Mouse (Mus musculus): ENCODE measurements at regions not wholly inside any gene's neighbourhood (a gene's known extent, or its start where the extent isn't known, plus 50 kb on each side); places are given as distances from the start of the nearest gene placed in this dataset.

GRCm38 (mm10) chr2:145003509-145003908, 164.0 kb upstream of the Slc24a3 start:
- DNase-seq = no peak

DNA sequence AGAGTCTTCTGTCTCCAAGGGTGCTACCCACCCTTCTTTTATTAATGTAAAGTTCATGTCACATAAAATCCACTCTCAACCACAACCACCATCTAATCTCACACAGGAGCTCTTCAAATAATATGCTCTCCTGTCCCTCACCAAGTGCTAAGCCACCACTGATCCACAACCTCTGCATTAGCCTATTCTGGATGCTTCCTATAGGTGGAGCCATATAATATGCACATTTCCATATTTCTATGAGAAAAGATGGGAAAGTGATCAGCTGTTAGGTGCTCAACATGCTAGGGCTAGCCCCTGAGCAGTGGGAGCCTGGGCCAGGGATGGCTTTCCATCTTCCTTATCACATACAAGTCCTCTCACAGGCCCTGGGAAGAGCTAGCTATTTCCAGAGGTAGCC, 156.9 kb upstream of the Slc24a3 start:
- no peak for DNase-seq

DNA sequence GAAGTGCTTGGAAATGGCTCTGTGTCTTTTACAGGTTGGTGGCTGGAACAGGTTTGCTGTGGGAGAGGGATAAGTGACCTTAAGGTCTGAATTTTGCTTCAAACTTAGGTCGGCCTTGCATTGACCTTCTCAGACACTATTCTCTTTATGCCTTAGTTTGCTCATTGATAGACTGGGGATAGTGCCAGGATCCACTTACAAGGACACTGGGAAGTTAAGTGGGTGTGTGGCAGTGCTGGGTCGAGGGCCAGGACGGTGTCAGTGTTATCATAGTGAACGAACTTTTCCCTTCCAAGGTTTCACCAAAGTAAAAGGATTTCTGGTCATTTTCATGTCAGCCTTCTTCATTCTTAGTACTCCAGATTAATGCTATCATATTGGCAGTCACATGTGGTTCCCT, 156.3 kb upstream of the Slc24a3 start:
- DNase-seq = no peak

DNA sequence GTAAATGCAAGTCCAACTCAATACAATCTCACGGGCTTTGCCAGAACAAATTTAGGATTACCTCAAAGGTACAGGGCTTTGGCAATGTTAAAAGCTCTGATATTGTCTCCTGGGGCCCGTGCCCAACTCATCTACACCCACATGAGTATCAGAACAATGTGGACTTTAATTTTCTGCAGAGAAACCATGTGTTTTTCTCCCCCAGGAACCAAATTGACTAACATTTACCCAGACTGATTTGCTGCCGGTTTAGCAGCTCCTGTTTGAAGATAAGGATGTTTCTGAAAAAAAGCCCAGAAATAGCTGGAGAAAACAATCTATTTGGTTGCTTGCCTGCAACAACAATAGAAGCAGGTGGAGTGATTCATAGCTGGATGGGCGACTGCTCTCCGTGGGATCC, 151.6 kb upstream of the Slc24a3 start:
- DNase-seq = no peak

DNA sequence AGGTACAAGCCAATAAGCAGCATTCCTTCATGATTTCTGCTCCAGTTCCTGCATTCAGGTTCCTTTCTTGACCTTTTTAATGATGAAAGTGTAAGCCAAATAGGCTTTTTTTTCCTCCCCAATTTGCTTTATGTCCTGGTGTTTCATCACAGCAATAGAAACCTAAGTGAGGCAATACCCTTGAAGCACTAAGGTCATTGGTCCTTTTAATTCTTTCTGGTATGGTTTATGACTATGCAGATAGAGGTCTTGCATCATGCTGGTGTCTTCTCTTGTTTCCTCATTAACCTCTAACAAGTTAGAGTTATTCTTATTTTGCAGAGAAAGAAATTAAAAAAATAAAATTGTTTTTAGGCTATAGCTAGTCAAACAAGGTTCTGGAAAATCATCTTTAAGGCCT, 150.6 kb upstream of the Slc24a3 start:
- no peak for DNase-seq

DNA sequence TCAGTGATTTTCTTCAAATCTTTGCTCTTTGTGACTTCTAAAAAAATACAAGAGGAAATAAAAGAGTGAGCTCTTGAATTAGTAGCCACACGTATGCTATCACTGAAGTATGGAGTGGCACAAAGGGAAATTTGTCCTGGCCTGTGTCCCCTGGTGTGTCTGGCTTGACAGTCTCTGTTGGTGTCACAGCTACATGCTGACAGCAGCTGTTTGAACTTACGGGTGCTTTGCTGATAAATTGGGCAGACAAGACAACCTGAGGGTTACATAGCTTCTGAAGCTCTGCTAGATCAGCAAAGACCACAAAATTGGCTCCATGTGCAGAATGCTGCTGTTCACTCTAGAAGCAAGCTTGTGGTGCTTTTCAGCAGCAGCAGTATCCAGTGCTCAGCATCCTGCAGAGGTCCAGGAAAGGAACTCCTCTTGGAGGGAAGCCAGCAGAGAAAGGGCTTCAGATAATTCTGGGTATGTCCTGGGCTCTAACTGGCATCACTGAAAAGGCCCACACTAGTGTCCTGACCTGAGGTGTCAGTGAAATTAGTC, 149.9 kb upstream of the Slc24a3 start:
- no peak for DNase-seq

DNA sequence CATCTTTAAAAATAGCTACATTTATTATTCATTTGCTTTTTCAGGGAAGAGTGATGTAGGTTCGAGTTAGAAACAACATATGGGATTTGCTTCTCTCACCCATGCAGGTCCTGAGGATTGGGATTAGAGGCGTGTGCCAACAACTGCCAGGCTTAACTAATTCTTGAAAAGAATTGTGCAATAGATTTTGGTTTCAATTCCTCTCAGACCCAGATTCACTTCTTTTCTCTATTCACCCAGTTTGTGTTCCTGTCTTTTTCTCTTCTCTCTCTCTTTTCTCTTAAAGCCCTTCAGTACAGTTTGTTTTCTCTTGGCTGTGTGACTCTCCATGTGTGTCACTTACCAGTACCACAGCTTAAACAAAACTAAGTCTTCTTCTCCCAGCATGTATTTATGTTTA, 119.8 kb upstream of the Slc24a3 start:
- DNase-seq = no peak

DNA sequence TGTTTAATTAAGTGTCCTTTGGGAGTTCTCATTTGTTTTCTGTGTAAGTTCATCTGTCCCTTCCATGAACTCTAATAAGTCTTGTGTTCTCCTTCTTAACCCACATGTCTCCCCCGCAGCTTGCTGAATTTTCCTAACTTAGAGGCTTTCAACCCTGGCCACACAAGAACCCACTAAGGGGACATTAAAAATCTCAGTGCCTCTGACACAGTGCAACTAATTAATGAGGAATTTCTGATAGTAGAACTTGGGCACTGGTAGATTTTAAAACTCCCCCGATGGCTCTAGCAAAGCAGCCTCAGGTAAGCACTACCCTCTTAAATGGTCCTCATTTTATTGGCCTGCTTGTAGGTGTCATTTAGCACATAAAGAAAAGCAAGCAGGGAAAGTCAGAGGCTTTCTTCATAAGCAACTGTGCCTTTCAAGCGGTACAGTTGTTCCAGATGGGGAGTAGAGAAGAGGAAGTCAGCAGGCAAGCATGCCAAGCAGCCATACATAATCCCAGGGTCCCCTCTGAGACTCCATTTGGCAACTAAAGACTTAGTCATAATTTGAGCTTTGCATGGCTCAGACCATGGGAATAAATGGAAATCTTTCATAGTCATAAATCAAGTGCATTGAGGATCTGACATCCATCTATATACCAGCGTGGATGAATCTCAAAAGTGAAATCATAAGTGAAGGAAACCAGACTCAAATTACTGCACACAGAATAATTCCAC, 117.7 kb upstream of the Slc24a3 start:
- no peak for DNase-seq

- DNase-seq = no peak
These were observed 115.1 kb upstream of the Slc24a3 start for GRCm38 (mm10) chr2:145052405-145052804.

- DNase-seq = no peak
These were observed 111.3 kb upstream of the Slc24a3 start for GRCm38 (mm10) chr2:145056219-145056618.

GRCm38 (mm10) chr2:145056762-145057161, 110.8 kb upstream of the Slc24a3 start:
- no peak for DNase-seq

DNA sequence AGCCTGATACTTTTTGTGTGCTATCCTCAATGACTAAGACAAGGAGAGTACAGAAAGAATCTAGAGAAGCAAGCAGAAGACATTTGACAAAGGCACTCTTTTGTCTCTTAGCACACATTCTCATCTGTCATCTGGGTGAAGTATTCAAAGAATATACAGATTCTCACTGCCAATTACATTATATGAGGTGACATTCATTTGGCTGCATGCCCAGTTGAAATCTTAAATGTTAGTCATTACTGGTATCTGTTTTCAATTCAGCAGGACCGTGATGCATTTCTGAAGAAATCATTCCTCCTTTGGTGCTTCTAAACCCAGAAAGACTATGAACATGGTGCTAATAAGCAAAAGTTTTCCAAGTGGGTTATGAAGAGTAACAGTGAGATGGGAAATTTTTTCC, 97.6 kb upstream of the Slc24a3 start:
- no peak for DNase-seq

GRCm38 (mm10) chr2:145081926-145082325, 85.6 kb upstream of the Slc24a3 start:
- no peak for DNase-seq

DNA sequence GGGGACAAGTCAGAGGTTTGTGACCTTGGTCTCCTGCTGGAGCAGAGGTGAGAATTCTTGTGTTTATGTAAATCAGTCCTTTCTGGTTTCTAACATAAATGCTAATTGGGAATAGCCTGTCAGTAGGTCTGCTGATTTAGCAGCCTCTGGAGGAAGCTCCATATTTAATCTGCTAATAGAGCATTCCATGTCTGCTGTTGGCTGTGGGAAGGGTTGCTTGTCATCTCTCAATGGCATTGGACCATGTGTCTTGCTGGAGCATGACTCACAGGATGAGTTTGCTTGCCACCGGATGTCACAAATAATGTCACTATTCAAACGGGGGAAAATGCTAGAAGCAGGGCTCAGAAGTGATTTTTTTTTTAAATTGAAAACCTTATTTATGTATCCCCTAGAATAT, 82.9 kb upstream of the Slc24a3 start:
- no peak for DNase-seq

DNA sequence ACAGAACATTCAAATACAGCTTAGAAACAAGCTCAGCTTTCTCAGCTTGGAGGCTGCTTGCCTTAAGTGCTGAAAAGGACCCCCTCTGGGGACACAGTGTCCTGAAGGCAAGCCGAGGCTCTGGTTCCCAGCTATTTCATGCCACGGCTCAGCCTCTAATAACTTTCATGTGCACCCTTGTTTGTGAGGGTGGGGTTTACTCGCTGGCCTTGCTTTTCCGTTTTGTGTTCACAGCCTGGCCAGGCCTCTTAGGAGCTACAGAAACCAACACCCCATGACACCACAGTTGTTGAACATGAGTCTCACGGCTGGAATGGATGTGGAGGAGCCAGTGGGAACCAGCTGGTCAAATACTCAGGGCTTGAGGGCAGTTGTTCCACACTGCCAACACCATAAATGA, 81.4 kb upstream of the Slc24a3 start:
- peak; percentile 10 for DNase-seq

- DNase-seq = no peak
These were observed 64.3 kb upstream of the Slc24a3 start for GRCm38 (mm10) chr2:145103295-145103694.

DNA sequence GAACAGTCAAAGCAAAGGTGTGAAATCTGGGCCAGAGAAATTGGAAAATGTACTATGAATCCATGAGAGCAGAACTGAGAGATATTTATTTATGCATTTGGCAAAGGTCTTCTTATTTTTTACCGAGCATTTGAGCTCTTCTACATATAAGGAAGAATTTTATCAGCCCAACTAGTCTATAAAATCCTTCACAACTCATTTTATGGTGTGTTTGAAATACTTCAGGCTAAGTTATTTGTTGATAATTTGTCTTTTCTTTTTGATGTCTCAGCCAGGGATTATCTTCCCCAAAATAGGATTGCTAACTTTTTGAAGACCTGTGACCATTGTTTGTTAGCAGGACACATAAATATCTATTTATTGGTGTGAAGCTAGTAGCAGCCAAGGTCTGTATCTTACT, 55.9 kb upstream of the Slc24a3 start:
- DNase-seq = no peak

DNA sequence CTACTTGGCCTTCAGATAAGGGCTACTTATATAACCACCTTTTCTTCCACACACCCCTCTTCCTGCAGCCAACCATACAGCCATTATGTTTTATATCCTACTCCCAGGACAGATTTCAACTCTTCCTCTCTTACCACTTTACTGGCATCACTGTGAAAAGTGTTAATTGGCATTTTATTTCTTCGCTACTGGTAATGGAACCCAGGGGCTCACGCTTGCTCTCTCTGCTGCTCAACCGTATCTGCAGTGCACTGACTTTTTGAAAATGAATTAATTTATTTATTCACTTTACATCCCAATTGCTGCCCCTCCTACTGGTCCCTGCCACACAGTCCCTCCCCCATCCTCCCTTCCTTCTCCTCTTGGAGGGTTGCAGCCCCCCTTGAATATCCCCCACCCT, 52.5 kb upstream of the Slc24a3 start:
- DNase-seq = no peak
